Comparison of ENCODE assay signal across 38 mouse cellular contexts in the genomic region with DNA sequence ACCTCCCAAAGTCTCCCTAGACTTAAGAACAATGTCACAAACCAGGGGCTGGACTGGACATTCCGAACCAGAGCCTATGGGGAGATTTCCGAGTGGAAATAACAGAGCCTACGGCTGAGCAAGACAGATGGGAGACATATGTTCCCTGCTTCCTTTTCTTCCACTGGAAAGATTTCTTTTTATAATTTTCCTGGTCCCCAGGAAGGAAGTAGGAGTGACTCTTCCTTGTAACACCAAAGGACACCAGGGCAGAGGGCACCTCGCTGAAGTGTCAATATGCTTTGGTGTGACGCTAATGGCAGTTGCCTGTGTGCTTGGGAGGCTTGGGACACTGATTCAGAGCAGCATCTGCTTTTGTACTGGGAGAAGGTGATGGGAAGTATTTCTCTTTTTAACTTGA. TPM values are rescaled to one million over a fixed set of nuclear protein-coding genes. Genes with fewer than 3 reads are reported as not detected.
DNase-seq lines count a peak whose midpoint lies in the region; ATAC-seq and TF ChIP-seq lines count a peak whose summit lies in the region.
"Had no signal": no experiment of that assay in that cellular context is flagged by ENCODE, and none has a peak within 500 bp of the region (broad histone marks: within the 10 kb centered on the region; RNA-seq: fewer than 3 reads in every experiment).

No protein-coding gene starts in this region.

- peak; percentile 11 for DNase-seq in adrenal gland, postnatal 14 days
- no peak for DNase-seq in adrenal gland, adult 8-10 months
- DNase-seq in heart, adult 8-10 months (ENCODE audit: low spot score): peak; percentile 30
- no peak for DNase-seq in heart, postnatal 10 days
- no peak for DNase-seq in kidney, adult 18-20 months
- DNase-seq in lung, postnatal 0 days (ENCODE audit: low spot score): peak; percentile 11
- no peak for DNase-seq in lung, adult 18-20 months
- DNase-seq: adrenal gland, postnatal 36 days; cerebellum, adult 8-10 months; cerebellum, postnatal 25 days; forebrain, postnatal 0 days; gastrocnemius, postnatal 36 days; layer of hippocampus, adult 9-11 months; lung, postnatal 36 days; right cerebral cortex, adult 18-20 months; spleen, adult 18-20 months; thymus, adult 18-20 months; thymus, postnatal 25 days had no signal

- H3K4me1 ChIP-seq in kidney, embryonic 14.5 days (ENCODE audit: control insufficient read depth, insufficient read depth, low read length): no peaks in the 10 kb centered on the region
- H3K4me1 ChIP-seq in lung, postnatal 0 days (ENCODE audit: insufficient read depth, low read depth, low read length): no peaks in the 10 kb centered on the region
- H3K4me1 ChIP-seq: embryonic facial prominence, embryonic 10.5 days; embryonic facial prominence, embryonic 15.5 days; heart, embryonic 15.5 days; hindbrain, embryonic 10.5 days; hindbrain, embryonic 15.5 days; limb, embryonic 10.5 days; limb, embryonic 15.5 days; lung, embryonic 15.5 days; megakaryocyte, embryonic 14.5 days; midbrain, embryonic 12.5 days; neural tube, embryonic 12.5 days had no signal

- no peaks in the 10 kb centered on the region for H3K9me3 ChIP-seq in kidney, embryonic 14.5 days (ENCODE audit: control insufficient read depth, low read length)
- H3K9me3 ChIP-seq in lung, postnatal 0 days (ENCODE audit: low read length): no peaks in the 10 kb centered on the region
- H3K9me3 ChIP-seq: embryonic facial prominence, embryonic 10.5 days; embryonic facial prominence, embryonic 15.5 days; forebrain, embryonic 12.5 days; G1E; heart, embryonic 15.5 days; hindbrain, embryonic 10.5 days; hindbrain, embryonic 15.5 days; limb, embryonic 10.5 days; limb, embryonic 15.5 days; lung, embryonic 15.5 days; megakaryocyte, embryonic 14.5 days; midbrain, embryonic 12.5 days; neural tube, embryonic 12.5 days had no signal

- H3K27me3 ChIP-seq in kidney, embryonic 14.5 days (ENCODE audit: control insufficient read depth, insufficient read depth, low read length): no peaks in the 10 kb centered on the region
- no peaks in the 10 kb centered on the region for H3K27me3 ChIP-seq in lung, postnatal 0 days (replicated peaks; ENCODE audit: insufficient read depth, low read length)
- H3K27me3 ChIP-seq: embryonic facial prominence, embryonic 15.5 days; forebrain, embryonic 12.5 days; heart, embryonic 15.5 days; hindbrain, embryonic 15.5 days; limb, embryonic 15.5 days; lung, embryonic 15.5 days; megakaryocyte, embryonic 14.5 days; midbrain, embryonic 12.5 days; neural tube, embryonic 12.5 days had no signal

- no peak for ATAC-seq in kidney, embryonic 14.5 days (ENCODE audit: low FRiP score, low TSS enrichment)
- ATAC-seq in lung, postnatal 0 days: peak; percentile 25
- ATAC-seq: forebrain, postnatal 0 days; inflammation-experienced regulatory T-cells, adult 6 months had no signal

- WGBS in kidney, embryonic 14.5 days: 62% methylated on average over 5 of the region's 5 CpGs
- WGBS in lung, postnatal 0 days: 54% methylated on average over 5 of the region's 5 CpGs

- H3K9ac ChIP-seq in kidney, embryonic 14.5 days (ENCODE audit: low read depth, low read length): no peak overlapping the region
- no peak overlapping the region for H3K9ac ChIP-seq in lung, postnatal 0 days (replicated peaks; ENCODE audit: low read depth)
- H3K9ac ChIP-seq: embryonic facial prominence, embryonic 15.5 days; forebrain, embryonic 12.5 days; forebrain, postnatal 0 days; heart, embryonic 15.5 days; hindbrain, embryonic 15.5 days; limb, embryonic 15.5 days; liver, embryonic 14.5 days; lung, embryonic 15.5 days; midbrain, embryonic 12.5 days; neural tube, embryonic 12.5 days had no signal

- H3K27ac ChIP-seq in kidney, embryonic 14.5 days (ENCODE audit: low read depth, low read length): 0 out of 2 replicates have a peak overlapping the region, but pooled peaks have one; percentile 17
- H3K27ac ChIP-seq in lung, postnatal 0 days (ENCODE audit: low read length): no peak overlapping the region
- H3K27ac ChIP-seq: embryonic facial prominence, embryonic 10.5 days; embryonic facial prominence, embryonic 15.5 days; forebrain, embryonic 12.5 days; heart, embryonic 15.5 days; hindbrain, embryonic 10.5 days; hindbrain, embryonic 15.5 days; limb, embryonic 10.5 days; limb, embryonic 15.5 days; liver, embryonic 14.5 days; lung, embryonic 15.5 days; midbrain, embryonic 12.5 days; neural tube, embryonic 12.5 days had no signal

- no peaks in the 10 kb centered on the region for H3K36me3 ChIP-seq in kidney, embryonic 14.5 days (ENCODE audit: control insufficient read depth, insufficient read depth, low read length)
- H3K36me3 ChIP-seq in lung, postnatal 0 days (ENCODE audit: insufficient read depth, low read length): no peaks in the 10 kb centered on the region
- H3K36me3 ChIP-seq: embryonic facial prominence, embryonic 10.5 days; embryonic facial prominence, embryonic 15.5 days; forebrain, embryonic 12.5 days; G1E; heart, embryonic 15.5 days; hindbrain, embryonic 10.5 days; hindbrain, embryonic 15.5 days; limb, embryonic 10.5 days; limb, embryonic 15.5 days; lung, embryonic 15.5 days; midbrain, embryonic 12.5 days; neural tube, embryonic 12.5 days had no signal

- H3K4me3 ChIP-seq in kidney, embryonic 14.5 days (ENCODE audit: low read length): no peak overlapping the region
- H3K4me3 ChIP-seq in lung, postnatal 0 days (ENCODE audit: low read depth, low read length): no peak overlapping the region
- H3K4me3 ChIP-seq: embryonic facial prominence, embryonic 10.5 days; embryonic facial prominence, embryonic 15.5 days; forebrain, embryonic 12.5 days; heart, embryonic 15.5 days; hindbrain, embryonic 10.5 days; hindbrain, embryonic 15.5 days; limb, embryonic 10.5 days; limb, embryonic 15.5 days; lung, embryonic 15.5 days; megakaryocyte, embryonic 14.5 days; midbrain, embryonic 12.5 days; myocyte; neural tube, embryonic 12.5 days had no signal

- intact Hi-C loops in heart, postnatal 10 days (cut with DNase I): loop anchor here (5.0 kb wide), 1 partner anchor 57 kb away; a partner anchor contains a TSS

- TF ChIP-seq EP300 in lung, postnatal 0 days (IDR thresholded peaks at IDR 0.05): peak; percentile 45; the same call in 1 of the 2 replicates

- no peak overlapping the region for H3K4me2 ChIP-seq in kidney, embryonic 14.5 days (replicated peaks; ENCODE audit: low read depth, low read length)
- no peak overlapping the region for H3K4me2 ChIP-seq in lung, postnatal 0 days (replicated peaks; ENCODE audit: low read depth, low read length)
- H3K4me2 ChIP-seq: embryonic facial prominence, embryonic 15.5 days; forebrain, embryonic 12.5 days; heart, embryonic 15.5 days; hindbrain, embryonic 15.5 days; limb, embryonic 15.5 days; lung, embryonic 15.5 days; midbrain, embryonic 12.5 days; neural tube, embryonic 12.5 days had no signal

- no peak for TF ChIP-seq CTCF in lung, postnatal 0 days (IDR thresholded peaks at IDR 0.05)

RNA-seq across cellular contexts. Expression of a gene that starts 55.8 kb away (rescaled TPM):
- 61.6 and 77.5 TPM in 2 replicates for total RNA-seq in adrenal gland, postnatal 14 days (2021)
- 10 to 100 TPM; 37.4 to 65.1 (median 51.8) TPM for total RNA-seq in adrenal gland, adult 8-10 months (2022)
- 10 to 100 TPM; 44.2 to 59.7 (median 53.0) TPM for total RNA-seq in heart, adult 8-10 months (2022)
- 10 to 100 TPM; 79.1 to 89.5 TPM for total RNA-seq in heart, postnatal 10 days (2021)
- polyA plus RNA-seq in kidney, embryonic 14.5 days (2014; fragmentation: Nextera tagmentation; extraction: Ambion mirVana): 1.6 and 1.7 TPM in 2 replicates
- polyA plus RNA-seq in lung, postnatal 0 days (2015; fragmentation: Nextera tagmentation; extraction: Ambion mirVana): 16.1 and 23.0 TPM in 2 replicates
- polyA plus RNA-seq: G1E; inflammation-experienced regulatory T-cells, adult 6 months had no signal

RNA-seq across cellular contexts. Expression of a gene that starts 56.5 kb away (rescaled TPM):
- not detected in 2 replicates for total RNA-seq in adrenal gland, postnatal 14 days (2021)
- total RNA-seq in adrenal gland, adult 8-10 months (2022): not detected
- not detected for total RNA-seq in heart, adult 8-10 months (2022)
- under 1 TPM; 0.31 to 0.37 TPM for total RNA-seq in heart, postnatal 10 days (2021)
- not detected in 2 replicates for polyA plus RNA-seq in kidney, embryonic 14.5 days (2014; fragmentation: Nextera tagmentation; extraction: Ambion mirVana)
- not detected in 2 replicates for polyA plus RNA-seq in lung, postnatal 0 days (2015; fragmentation: Nextera tagmentation; extraction: Ambion mirVana)
- total RNA-seq: forebrain, postnatal 0 days; G1E; left cerebral cortex, postnatal 10 days; midbrain, postnatal 0 days had no signal
- polyA plus RNA-seq: embryonic facial prominence, embryonic 10.5 days; embryonic facial prominence, embryonic 15.5 days; forebrain, embryonic 12.5 days; forebrain, postnatal 0 days; G1E; heart, embryonic 15.5 days; hindbrain, embryonic 10.5 days; hindbrain, embryonic 15.5 days; inflammation-experienced regulatory T-cells, adult 6 months; limb, embryonic 10.5 days; limb, embryonic 15.5 days; liver, embryonic 14.5 days; lung, embryonic 15.5 days; midbrain, embryonic 12.5 days; midbrain, postnatal 0 days; myocyte; neural tube, embryonic 12.5 days; stomach, embryonic 16.5 days had no signal

Comparison
In these comparisons a context has a peak if more than half of its experiments do, and no peak if none do; other contexts are left out.
1. DNase-seq: peak in adrenal gland, postnatal 14 days (single experiment), heart, adult 8-10 months (single experiment) and lung, postnatal 0 days (single experiment); none in adrenal gland, adult 8-10 months (single experiment), heart, postnatal 10 days (0 of 2), kidney, adult 18-20 months (single experiment) and lung, adult 18-20 months (0 of 2).